Mouse (Mus musculus) ovary, adult 18-20 months (tissue): ENCODE data around the gene Gabrb1.
A peak's percentile ranks its signal among the peaks of the same experiment; 100 is the strongest.

Experiments used
- DNase-seq: peaks from one replicate; pipeline ENCODE4 v3.0.0; 2022; ENCODE audit warnings: low spot score, mixed read lengths

Gene Gabrb1

DNA sequence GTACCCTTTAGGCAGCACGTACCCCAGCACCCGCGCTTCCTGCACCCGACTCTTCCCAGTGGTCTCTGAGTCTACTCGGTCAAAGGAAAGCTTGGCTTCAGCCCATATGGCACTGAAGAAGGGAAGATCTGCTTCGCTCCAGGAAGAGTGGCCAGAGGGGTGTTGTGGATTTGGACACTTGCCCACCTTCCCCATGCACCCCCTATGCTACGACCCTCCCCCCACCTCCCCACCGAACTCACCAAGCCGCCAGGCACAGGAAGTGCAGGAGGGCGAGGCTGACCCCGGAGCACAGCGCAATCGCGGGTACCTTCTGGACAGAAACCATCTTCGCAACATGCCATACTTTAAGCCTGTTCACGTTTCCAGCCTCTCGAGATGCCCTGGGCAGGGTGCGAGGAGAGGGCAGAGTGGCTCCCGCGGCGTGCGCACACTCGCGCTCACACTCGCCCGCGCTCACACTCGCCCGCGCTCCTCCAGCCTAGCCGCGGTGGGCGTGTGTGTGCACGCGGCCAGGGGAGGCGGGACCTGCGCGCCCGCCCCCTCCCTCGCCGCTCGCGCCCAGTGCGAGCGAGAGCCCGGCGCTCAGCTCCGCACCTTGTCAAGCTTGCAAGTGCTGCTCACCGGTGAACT, at the start of gene Gabrb1:
Gene Gabrb1, plus strand, starts transcription at position 632 of the 633 bp plus-strand sequence.
- no peak for DNase-seq

DNA sequence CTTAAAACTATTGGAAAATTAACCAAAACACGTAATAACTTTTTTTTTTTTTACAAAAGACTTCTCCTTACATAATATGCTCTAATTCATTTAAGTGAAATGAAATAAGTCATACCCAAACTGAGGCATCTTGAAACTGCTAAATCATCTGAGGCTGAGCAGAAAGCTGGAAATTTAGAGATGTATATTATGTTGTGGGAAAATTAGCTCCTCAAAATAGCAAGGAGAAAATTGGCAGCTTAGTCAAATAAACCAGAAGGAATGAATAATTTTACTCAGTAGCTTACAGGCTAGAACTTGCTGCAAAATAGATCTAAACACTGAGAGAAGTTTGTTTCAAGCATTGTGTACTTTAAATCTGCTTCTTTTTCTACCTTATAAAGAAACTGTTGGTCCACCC, 49.2 kb upstream of the Gabrb1 start:
- DNase-seq: no peak

DNA sequence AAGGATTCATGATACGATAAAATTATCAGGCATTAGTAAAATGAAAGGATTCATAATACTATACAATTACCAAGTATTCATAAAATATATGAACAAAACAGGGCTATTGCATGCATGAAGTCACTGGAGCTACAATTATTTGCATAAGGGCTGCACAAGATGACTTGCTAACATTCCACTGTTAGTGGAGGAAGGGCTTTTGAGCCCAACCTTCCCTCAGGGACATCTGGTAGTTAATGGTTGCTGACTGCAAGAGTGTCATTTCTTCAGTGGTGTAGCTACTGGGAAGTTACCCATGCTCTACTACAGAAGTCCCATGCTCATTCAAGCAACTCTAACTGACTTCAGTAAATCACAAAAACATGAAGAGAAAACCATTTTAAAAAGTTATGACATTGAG, 43.6 kb upstream of the Gabrb1 start:
- DNase-seq: no peak

DNA sequence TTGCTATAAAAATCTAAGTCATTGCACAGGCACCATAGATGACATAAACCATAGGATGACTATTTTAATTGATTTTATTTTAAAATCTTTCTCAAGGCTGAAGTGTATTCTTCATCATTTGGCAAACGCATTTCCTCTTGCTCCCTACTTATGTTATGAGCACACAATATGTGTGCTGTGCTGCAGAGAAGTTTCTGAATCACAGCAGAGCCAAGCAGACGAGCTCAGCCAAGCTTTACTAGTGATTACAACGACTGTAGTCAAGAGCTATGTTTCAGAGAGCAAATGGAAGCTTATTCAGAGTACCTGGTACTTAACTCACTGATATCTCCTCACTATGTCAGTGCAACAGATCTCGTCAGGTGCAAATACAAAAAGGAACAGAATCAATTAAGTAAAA, 41.2 kb upstream of the Gabrb1 start:
- DNase-seq: no peak

DNA sequence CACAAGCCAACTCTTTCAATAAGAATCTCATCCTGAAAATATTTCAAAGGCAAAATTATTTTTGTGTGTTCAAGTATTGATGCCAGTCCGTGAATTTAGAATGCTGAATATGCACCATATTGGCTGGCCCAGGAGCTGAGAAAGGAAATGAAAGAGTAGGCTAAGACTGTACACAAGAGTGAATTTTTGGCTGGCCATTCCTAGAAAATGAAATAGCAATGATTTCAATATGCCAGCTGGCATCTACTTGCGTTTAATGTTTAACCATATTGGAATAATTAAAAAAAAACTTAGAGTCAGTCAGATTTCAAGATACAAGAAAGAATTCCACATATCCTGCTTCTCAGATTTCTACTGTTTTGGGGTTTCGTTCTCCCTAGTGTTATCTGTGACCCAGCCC, 30.1 kb upstream of the Gabrb1 start:
- no peak for DNase-seq

DNA sequence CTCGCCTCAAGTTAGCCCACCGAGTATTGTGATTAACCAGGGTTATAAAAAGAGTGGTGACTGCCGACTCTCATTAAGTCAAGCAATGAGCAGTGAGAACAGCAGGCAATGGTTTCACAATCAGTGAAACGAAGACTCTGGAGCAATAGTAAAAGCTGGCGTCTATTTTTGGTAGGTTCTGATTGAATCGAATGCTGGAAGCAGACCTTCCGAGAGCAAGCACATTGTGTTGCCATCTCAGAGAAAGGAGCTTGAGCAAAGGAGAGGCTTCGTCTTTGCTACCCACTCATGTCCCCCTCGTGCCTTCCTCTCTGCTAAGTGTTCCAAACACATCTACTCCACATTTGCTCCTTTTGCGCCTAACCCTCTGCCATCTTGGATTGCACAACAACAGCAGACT, 18.1 kb upstream of the Gabrb1 start:
- no peak for DNase-seq

DNA sequence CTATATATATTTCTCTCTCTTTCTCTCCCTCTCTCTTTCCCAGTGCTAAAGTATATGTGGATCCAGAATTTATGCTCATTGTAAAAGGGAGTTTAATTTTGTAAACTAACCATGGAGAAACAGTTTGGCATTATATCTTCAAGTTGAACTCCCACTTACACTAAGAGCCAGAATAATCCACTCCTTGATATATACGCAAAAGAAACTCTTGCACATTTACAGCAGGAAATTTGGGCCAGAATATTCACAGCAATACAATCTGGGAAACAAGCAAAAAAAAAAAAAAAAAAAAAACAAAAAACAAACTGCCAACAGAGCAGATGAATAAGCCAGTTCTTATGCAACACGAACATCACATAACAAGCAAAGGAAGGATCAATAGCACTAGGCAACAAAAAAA, 9.8 kb upstream of the Gabrb1 start:
- no peak for DNase-seq

DNA sequence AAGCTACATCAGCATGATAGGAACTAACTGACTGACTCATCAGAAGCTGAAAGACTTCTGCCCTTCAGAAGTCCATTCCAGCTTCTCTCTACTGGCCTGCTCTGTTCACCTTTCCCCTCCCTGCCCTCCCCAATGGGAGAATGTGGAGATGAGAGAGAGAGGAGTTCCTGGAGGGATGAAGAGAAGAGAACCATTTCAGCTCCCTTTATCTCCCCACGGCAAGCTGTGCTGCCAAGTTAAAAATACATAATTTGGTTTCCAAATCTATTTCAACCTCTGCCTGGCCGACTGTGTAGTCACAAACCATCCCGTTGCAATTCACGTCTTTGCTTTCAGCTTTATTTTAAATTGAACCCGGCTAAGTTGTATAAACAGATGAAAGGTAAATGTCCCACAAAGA, 3.9 kb upstream of the Gabrb1 start:
- no peak for DNase-seq

DNA sequence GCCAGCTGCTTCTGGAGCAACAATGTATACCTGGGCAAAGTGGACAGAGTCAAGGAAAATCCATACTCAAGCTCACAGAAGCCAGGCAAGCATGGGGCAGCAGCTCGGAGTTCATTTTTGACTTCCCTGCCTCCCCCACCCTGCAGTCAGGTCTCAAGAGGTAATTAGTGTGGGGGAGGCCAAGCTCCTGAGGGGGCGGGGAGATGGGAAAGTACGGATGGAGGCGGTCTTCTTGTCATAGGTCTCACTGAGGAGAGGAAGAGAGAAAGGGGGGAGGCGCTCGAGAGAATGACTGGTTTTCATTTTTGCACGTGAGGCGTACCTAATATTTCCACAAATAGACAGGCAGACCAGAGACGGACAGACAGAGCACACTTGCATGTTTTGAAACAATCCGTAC, 1.1 kb upstream of the Gabrb1 start:
- DNase-seq: no peak

DNA sequence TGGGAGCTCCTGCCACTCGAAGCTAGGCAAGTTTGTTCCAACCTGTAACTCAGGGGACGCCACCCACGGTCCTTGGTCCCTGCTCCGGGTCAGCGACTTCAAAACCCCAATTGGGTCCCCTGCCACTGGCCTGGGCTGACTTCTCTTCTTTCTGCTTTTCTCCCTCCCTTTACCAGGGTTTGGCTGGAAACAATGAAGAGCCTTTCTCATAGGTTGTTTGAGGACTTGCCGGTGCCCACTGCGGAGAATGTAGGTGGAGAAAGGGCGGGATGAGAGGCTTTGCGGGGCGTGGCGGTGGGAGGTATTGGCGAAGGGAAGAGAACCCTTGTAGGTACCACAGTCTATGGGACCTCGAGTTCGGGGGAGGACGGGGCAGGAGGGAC, 193 bp downstream of the Gabrb1 start, which contains the start of gene Gabra4:
Gene Gabra4, minus strand, starts transcription at position 194 of the 383 bp plus-strand sequence.
- DNase-seq: no peak

DNA sequence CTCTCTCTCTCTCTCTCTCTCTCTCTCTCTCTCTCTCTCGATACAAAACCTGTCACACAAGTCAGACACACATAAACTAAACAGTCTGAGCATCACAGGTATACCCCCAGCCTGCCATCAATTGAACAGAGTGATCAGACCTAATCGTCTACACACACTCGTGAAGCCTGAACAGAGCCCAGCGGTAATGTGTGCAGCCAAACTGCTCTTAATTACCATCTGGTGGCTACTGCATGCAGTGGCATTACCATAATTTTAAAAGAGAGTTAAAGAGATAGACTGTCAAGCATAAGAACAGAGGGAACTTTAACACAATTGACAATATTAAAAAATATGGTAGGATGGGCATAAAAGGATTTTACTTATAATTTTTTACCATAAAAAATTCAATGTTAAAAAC, 7.7 kb downstream of the Gabrb1 start:
- DNase-seq: no peak

DNA sequence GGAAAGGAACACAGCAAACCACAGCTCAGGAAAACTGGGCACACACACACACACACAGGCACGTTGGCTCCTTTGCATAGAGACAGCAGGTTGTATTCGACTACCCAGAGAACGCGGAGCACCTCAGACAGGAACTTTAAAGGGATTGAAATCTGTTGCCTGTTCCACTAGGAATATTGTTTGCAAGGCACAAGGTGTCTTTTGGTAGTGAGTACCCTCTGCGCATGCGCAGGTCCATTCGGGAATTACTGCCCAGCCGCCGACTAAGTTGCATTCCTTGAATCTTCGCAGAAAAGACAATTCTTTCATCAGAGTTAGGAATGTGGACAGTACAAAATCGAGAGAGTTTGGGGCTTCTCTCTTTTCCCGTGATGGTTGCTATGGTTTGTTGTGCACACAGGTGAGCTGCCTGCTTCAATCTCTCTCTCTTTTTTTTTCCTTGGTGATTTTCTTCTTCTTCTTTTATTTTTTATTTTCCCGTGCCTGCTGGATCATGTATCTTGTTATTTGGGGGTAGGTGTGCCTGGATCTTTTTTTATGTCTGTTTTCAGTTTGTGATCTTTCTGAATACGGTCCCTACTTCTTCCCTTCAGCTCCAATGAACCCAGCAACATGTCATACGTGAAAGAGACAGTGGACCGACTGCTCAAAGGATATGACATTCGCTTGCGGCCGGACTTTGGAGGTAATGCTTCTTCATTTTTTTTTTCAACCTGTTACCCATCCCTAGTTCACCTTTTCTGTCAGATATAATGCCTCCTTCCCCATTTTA, 42.0 kb downstream of the Gabrb1 start:
- DNase-seq: peak; percentile 18

DNA sequence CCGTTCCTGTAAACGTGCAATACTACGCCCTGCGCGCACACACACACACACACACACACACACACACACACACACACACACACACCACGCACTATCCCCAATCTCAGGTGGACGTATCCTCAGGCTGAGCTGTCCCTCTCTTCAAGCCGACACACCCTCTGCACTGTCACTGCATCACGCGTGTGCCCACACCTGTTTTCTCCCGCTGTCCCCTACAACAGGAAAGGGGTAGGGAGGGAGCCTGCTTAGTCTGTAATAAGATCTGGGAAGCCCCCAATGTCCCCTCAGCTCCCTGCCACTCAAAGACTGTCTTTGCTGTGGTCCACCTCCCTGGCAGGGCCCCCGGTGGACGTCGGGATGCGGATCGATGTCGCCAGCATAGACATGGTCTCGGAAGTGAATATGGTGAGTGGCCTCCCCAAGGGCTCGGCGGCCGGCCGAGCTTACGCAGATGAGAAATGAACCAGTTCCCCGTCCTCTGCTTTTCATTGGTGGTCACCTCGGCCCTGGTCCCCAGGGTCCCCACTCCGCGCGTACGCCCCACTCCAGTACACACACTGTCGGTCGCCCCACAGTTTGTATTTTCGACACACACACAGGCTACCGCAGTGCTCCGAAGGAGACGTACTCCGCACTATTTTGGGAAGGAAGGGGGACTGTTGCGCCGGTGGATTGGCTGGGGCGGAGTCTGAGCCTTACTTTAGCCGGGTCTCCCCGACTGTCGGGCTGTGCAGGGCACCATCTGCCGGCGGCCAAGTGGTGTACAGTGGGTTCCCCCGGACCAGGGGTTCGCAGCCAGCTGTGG, 42.8 kb downstream of the Gabrb1 start:
- DNase-seq: peak; percentile 34

DNA sequence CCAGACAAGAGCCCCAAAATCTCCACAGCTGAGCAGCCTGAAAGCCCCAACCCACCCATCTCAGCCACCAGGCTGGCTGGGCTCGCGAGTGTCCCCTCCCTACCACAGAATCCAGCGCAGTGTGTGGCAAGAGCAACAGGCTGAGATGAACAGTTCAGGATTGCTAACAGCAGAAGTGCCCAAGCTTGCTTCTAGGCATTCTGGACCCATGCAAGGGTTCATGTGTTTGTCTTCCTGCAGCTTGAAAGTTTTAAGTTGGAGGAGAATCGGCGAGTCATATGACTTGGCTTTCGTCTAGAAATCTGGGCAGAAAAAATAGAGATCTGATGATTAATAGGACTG, 43.3 kb downstream of the Gabrb1 start:
- no peak for DNase-seq

DNA sequence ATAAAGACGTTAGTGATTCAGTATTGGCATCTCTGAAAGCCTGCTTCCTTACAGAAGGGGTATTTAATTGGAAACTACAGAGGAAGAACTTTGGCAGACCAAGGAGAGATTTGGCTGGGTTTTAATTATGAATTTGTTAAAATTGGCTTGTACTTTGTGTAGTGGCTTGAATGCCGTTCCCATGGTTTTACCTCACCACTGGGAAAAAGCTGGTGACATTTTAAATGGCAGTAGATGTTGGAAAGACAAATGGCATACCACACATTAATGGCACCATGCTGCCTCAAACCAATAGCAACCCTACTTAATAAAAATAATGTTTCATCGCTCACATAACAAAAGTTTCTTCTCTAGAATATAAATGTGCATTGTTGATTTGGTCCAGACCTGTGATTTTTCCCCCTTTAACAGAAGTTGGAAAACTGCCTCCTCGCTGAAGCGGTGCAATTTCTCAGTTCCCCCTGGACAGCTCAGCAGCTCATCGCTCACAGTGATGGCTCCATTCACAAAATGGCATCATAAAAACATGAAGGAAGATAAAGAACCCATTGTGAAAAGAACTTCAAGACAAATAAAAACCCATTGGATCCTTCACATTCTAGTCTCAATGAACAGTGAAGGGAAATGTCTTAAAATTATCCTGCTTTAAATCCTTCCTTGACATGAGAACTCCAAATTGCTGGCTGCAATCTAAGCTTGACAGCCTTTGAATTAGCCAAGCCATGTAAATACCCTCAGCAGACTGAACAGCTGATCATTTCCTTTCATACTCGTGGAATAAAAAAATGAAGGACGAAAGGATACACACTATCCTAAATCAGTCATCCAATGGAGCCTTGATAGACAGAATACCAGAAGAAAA, 75.2 kb downstream of the Gabrb1 start:
- no peak for DNase-seq

DNA sequence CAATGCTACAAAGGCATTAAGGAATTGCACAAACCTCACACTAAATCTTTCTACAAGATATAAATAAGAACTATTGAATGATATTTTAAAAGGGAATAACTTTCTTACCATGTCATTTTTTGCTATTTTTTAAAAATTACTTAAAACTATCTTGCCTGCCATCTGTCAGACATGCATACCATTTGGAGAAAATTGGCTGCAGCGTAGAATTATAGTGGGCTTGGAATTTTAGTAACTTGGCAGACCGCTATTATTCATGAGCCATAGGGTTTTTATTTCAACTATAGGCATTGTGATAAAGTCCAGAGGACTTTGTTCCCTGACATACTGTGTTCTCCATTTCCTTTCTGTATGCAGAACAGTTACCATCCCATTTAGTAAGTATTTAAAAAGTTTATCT, 89.5 kb downstream of the Gabrb1 start:
- no peak for DNase-seq

DNA sequence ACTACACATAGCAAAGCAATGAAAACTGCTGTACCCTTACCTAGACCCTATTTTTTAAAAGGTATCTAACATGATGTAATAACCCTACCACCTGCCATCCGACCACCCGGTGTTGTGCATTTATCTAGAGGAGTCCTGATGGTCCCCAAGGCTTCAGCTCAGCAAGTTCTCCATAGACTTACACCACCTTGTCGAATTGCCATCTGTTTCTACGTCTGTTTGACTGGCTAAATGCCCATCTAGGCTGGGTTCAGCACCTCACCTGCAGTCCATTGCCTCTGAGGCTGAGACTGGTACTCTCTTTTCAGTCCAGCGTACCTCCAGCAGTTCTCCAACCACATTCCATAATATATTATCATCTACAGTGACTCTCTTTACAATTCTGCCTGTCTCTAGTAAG, 96.1 kb downstream of the Gabrb1 start:
- DNase-seq: no peak

DNA sequence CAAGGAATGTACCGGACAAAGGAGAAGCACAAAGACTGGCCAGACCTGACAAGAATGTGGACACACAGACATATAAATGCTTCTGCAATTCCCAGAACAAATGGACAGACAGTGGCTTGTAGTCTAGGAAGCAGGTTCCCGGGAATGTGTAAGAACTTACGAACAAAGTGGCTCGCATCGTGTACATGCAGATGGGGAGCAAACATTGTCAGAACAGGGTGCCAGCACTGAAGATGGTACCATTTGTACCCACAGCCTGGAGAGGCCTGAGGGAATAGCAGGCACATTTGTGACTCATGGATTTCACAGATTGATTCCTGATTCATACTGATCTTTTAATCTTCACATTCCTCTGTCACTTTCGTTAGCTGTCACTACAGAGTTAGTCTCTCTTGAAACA, 103.2 kb downstream of the Gabrb1 start:
- DNase-seq: no peak

DNA sequence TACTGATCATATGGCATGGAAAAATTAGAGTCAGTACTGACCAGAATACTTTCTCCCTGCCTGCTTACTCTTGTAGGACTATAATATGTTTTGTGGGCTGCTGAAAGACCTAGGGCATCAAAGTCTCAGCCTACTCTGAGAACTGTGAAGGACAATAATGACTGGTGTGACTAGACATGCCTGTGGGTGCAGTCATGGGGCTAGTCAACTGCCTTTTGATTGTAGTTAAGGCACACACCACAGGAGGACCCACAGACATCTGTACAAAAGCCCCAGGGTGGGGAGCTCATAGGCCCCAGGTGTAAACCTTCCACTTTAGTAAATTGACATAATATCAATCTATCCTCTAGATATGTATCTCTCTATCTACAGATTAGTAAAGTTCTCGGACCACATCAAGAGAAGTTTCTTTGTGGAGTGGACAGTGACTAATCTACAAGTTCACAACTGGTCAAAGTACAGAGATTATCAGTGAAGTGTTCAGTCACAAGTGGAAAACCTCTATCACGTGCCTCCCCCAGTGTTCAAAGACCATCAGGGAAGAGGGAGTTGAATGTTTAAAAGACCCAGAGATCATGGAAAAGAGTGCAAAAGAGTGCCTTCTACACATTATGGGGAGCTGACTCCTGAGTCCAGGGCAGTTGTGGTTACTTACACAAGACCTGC, 123.7 kb downstream of the Gabrb1 start:
- DNase-seq: no peak

DNA sequence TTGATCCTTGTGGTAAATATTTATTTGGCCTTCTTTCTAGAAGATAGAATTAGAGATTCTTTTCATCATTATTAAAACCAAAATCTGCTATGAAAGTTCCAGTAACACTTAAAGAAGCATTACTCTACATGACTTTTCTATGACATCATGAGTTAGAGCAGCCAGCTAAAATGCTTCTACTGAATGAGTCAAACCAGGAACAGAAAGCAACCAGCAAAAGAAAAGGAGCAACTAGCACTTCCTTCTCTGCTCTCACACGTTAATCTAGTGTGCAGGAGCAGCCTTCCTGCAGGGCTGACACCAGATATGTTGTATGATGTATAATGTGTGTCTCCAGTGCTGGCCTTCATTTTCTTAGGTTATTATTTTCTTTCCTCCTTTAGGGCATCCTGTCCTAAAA, 164.9 kb downstream of the Gabrb1 start:
- DNase-seq: no peak

DNA sequence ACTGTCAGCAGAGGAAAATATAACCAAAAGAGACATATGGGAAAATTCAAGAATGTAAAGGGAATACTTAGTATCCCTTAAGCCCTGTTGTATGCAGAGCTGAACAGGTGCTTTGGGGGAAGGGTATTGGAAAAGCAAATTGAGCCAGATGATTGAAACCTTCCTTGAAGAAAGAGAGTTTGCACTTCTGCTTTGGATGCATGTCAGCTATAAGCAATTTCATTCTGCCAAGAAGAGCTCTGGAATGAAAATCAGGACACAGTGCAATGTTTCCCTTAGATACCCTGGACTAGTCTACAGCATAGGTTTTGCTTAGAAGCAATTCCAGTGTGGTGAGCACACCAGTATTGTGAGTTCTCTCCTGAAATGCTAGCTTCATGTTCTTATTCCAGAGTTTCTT, 170.4 kb downstream of the Gabrb1 start:
- no peak for DNase-seq

DNA sequence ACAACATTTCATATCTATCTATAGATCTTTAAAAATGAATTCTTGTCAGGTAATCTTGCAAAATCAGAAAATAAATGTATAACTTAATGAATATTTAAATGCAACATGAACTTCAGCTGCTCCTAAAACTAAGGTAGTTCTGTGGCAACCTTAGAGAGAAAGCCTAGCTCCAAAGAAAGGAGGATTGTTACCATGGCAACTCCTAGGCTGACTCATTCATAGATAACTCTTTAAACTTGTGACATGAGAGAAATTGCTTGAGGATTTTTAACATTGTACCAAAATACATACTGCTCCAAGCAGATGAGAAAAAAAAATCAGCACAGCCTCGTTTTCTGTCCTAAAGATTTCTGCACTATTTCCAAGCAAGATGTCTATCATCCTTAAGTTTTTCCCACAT, 171.1 kb downstream of the Gabrb1 start:
- no peak for DNase-seq
